Mouse (Mus musculus): ENCODE data around the gene Ldb2. TPM values are rescaled to one million over a fixed set of nuclear protein-coding genes. Genes with fewer than 3 reads are reported as not detected.

Gene Ldb2
- polyA plus RNA-seq (2016; fragmentation: Nextera tagmentation; extraction: Ambion mirVana): 17.8 and 21.3 TPM in 2 replicates

- H3K4me1 ChIP-seq: 0 out of 2 replicates have a peak, but pooled peaks cover 3% of the 10 kb centered on the region
- H3K36me3 ChIP-seq: no peaks in the 10 kb centered on the region
- no peaks in the 10 kb centered on the region for H3K27me3 ChIP-seq (replicated peaks)
- peak within 1 kb of the TSS; percentile 41; the same call in 1 of the 2 replicates for H3K9ac ChIP-seq
- WGBS: 1% methylated on average over 19 of the region's 19 CpGs
- no peak within 1 kb of the TSS for H3K27ac ChIP-seq
- H3K4me3 ChIP-seq: peak within 1 kb of the TSS; percentile 35
- peak within 1 kb of the TSS; percentile 59 for H3K4me2 ChIP-seq (replicated peaks)
- ATAC-seq (ENCODE audit: low FRiP score, low read depth): peak; percentile 92
- H3K9me3 ChIP-seq: no peaks in the 10 kb centered on the region
These were observed at the start of gene Ldb2 for GRCm38 (mm10) chr5:44799053-44799860. Ldb2 (minus strand) TSS chr5:44799680.

GRCm38 (mm10) chr5:44831287-44831686, 31.8 kb upstream of the Ldb2 start:
- H3K4me3 ChIP-seq: no peak overlapping the region
- H3K36me3 ChIP-seq: no peaks in the 10 kb centered on the region
- no peak for ATAC-seq (ENCODE audit: low FRiP score, low read depth)
- no peak overlapping the region for H3K27ac ChIP-seq
- H3K4me2 ChIP-seq (replicated peaks): no peak overlapping the region
- H3K27me3 ChIP-seq (replicated peaks): no peaks in the 10 kb centered on the region
- H3K4me1 ChIP-seq: no peaks in the 10 kb centered on the region
- no peak overlapping the region for H3K9ac ChIP-seq
- H3K9me3 ChIP-seq: no peaks in the 10 kb centered on the region
- WGBS: 62% methylated on average over 5 of the region's 5 CpGs

GRCm38 (mm10) chr5:44815506-44815905, 16.0 kb upstream of the Ldb2 start:
- no peaks in the 10 kb centered on the region for H3K4me1 ChIP-seq
- WGBS: 84% methylated on average over 1 of the region's 1 CpGs
- no peak overlapping the region for H3K27ac ChIP-seq
- H3K4me2 ChIP-seq (replicated peaks): no peak overlapping the region
- H3K4me3 ChIP-seq: no peak overlapping the region
- no peak overlapping the region for H3K9ac ChIP-seq
- no peaks in the 10 kb centered on the region for H3K27me3 ChIP-seq (replicated peaks)
- H3K9me3 ChIP-seq: no peaks in the 10 kb centered on the region
- no peak for ATAC-seq (ENCODE audit: low FRiP score, low read depth)
- no peaks in the 10 kb centered on the region for H3K36me3 ChIP-seq

- H3K27me3 ChIP-seq (replicated peaks): no peaks in the 10 kb centered on the region
- no peaks in the 10 kb centered on the region for H3K9me3 ChIP-seq
- H3K4me2 ChIP-seq (replicated peaks): no peak overlapping the region
- H3K4me3 ChIP-seq: no peak overlapping the region
- no peaks in the 10 kb centered on the region for H3K4me1 ChIP-seq
- WGBS: 77% methylated on average over 2 of the region's 2 CpGs
- H3K9ac ChIP-seq: no peak overlapping the region
- no peak for ATAC-seq (ENCODE audit: low FRiP score, low read depth)
- H3K27ac ChIP-seq: no peak overlapping the region
- no peaks in the 10 kb centered on the region for H3K36me3 ChIP-seq
These were observed 6.5 kb upstream of the Ldb2 start for GRCm38 (mm10) chr5:44805960-44806359.

- no peak overlapping the region for H3K27ac ChIP-seq
- no peaks in the 10 kb centered on the region for H3K27me3 ChIP-seq (replicated peaks)
- H3K4me3 ChIP-seq: no peak overlapping the region
- H3K4me1 ChIP-seq: 0 out of 2 replicates have a peak, but pooled peaks cover 3% of the 10 kb centered on the region
- H3K36me3 ChIP-seq: no peaks in the 10 kb centered on the region
- WGBS: 23% methylated on average over 3 of the region's 3 CpGs
- no peak for ATAC-seq (ENCODE audit: low FRiP score, low read depth)
- H3K9me3 ChIP-seq: no peaks in the 10 kb centered on the region
- no peak overlapping the region for H3K4me2 ChIP-seq (replicated peaks)
- H3K9ac ChIP-seq: no peak overlapping the region
These were observed 1.6 kb upstream of the Ldb2 start for GRCm38 (mm10) chr5:44801100-44801499.

- 18% methylated on average over 2 of the region's 2 CpGs for WGBS
- H3K27ac ChIP-seq: no peak overlapping the region
- peak overlapping the region; percentile 35 for H3K4me3 ChIP-seq
These were observed 381 bp upstream of the Ldb2 start for GRCm38 (mm10) chr5:44799861-44800260.

GRCm38 (mm10) chr5:44798493-44798892, 987 bp downstream of the Ldb2 start:
- H3K27me3 ChIP-seq (replicated peaks): no peaks in the 10 kb centered on the region
- H3K9me3 ChIP-seq: no peaks in the 10 kb centered on the region
- WGBS: 6% methylated on average over 3 of the region's 3 CpGs
- H3K9ac ChIP-seq: no peak overlapping the region
- 0 out of 2 replicates have a peak, but pooled peaks cover 3% of the 10 kb centered on the region for H3K4me1 ChIP-seq
- peak overlapping the region; percentile 35 for H3K4me3 ChIP-seq
- no peaks in the 10 kb centered on the region for H3K36me3 ChIP-seq
- H3K4me2 ChIP-seq (replicated peaks): peak overlapping the region; percentile 59
- H3K27ac ChIP-seq: no peak overlapping the region
- no peak for ATAC-seq (ENCODE audit: low FRiP score, low read depth)

More at GRCm38 (mm10) chr5:44799861-44800260, 381 bp upstream of the Ldb2 start:
- Histone ChIP-seq H3K36me3 (no peaks in the 10 kb centered on the region), H3K9me3 (no peaks in the 10 kb centered on the region), H3K27me3 (replicated peaks) (no peaks in the 10 kb centered on the region), H3K4me2 (replicated peaks) (peak overlapping the region; percentile 59), H3K4me1 (0 out of 2 replicates have a peak, but pooled peaks cover 3% of the 10 kb centered on the region), H3K9ac (0 out of 2 replicates have a peak overlapping the region, but pooled peaks have one; percentile 41)
- peak; percentile 52 for ATAC-seq (ENCODE audit: low FRiP score, low read depth)

- 0 out of 2 replicates have a peak, but pooled peaks cover 3% of the 10 kb centered on the region for H3K4me1 ChIP-seq
- H3K27me3 ChIP-seq (replicated peaks): no peaks in the 10 kb centered on the region
- no peaks in the 10 kb centered on the region for H3K36me3 ChIP-seq
- peak overlapping the region; percentile 35; the same call in 1 of the 2 replicates for H3K4me3 ChIP-seq
- H3K9ac ChIP-seq: no peak overlapping the region
- H3K9me3 ChIP-seq: no peaks in the 10 kb centered on the region
- peak overlapping the region; percentile 59 for H3K4me2 ChIP-seq (replicated peaks)
- 13% methylated on average over 2 of the region's 2 CpGs for WGBS
- no peak for ATAC-seq (ENCODE audit: low FRiP score, low read depth)
- H3K27ac ChIP-seq: no peak overlapping the region
These were observed 1.4 kb downstream of the Ldb2 start for GRCm38 (mm10) chr5:44798056-44798455.

GRCm38 (mm10) chr5:44784591-44784990, 14.9 kb downstream of the Ldb2 start:
- H3K9me3 ChIP-seq: no peaks in the 10 kb centered on the region
- no peaks in the 10 kb centered on the region for H3K36me3 ChIP-seq
- WGBS: 82% methylated on average over 3 of the region's 3 CpGs
- no peak overlapping the region for H3K4me2 ChIP-seq (replicated peaks)
- no peak overlapping the region for H3K4me3 ChIP-seq
- H3K9ac ChIP-seq: no peak overlapping the region
- H3K4me1 ChIP-seq: 0 out of 2 replicates have a peak, but pooled peaks cover 2% of the 10 kb centered on the region
- ATAC-seq (ENCODE audit: low FRiP score, low read depth): no peak
- no peaks in the 10 kb centered on the region for H3K27me3 ChIP-seq (replicated peaks)
- H3K27ac ChIP-seq: no peak overlapping the region

GRCm38 (mm10) chr5:44779340-44779739, 20.1 kb downstream of the Ldb2 start:
- Histone ChIP-seq H3K36me3 (no peaks in the 10 kb centered on the region), H3K27me3 (replicated peaks) (no peaks in the 10 kb centered on the region), H3K4me2 (replicated peaks) (no peak overlapping the region), H3K9ac (no peak overlapping the region), H3K9me3 (no peaks in the 10 kb centered on the region), H3K4me3 (no peak overlapping the region), H3K27ac (no peak overlapping the region), H3K4me1 (0 out of 2 replicates have a peak, but pooled peaks cover 2% of the 10 kb centered on the region)
- ATAC-seq (ENCODE audit: low FRiP score, low read depth): no peak
- 90% methylated on average over 4 of the region's 4 CpGs for WGBS

- Histone ChIP-seq H3K4me3 (no peak overlapping the region), H3K9ac (no peak overlapping the region), H3K36me3 (no peaks in the 10 kb centered on the region), H3K9me3 (no peaks in the 10 kb centered on the region), H3K27ac (no peak overlapping the region), H3K27me3 (replicated peaks) (no peaks in the 10 kb centered on the region), H3K4me2 (replicated peaks) (no peak overlapping the region), H3K4me1 (no peaks in the 10 kb centered on the region)
- 92% methylated on average over 8 of the region's 8 CpGs for WGBS
- no peak for ATAC-seq (ENCODE audit: low FRiP score, low read depth)
These were observed 31.0 kb downstream of the Ldb2 start for GRCm38 (mm10) chr5:44768472-44768871.

GRCm38 (mm10) chr5:44764911-44765310, 34.6 kb downstream of the Ldb2 start:
- H3K4me1 ChIP-seq: no peaks in the 10 kb centered on the region
- no peaks in the 10 kb centered on the region for H3K27me3 ChIP-seq (replicated peaks)
- H3K4me2 ChIP-seq (replicated peaks): no peak overlapping the region
- no peaks in the 10 kb centered on the region for H3K9me3 ChIP-seq
- WGBS: 87% methylated on average over 7 of the region's 7 CpGs
- no peak overlapping the region for H3K4me3 ChIP-seq
- no peak overlapping the region for H3K9ac ChIP-seq
- no peaks in the 10 kb centered on the region for H3K36me3 ChIP-seq
- no peak for ATAC-seq (ENCODE audit: low FRiP score, low read depth)
- no peak overlapping the region for H3K27ac ChIP-seq

Measured in neural tube, embryonic 12.5 days (tissue).